Mouse (Mus musculus): ENCODE data around the gene Cdh15. TPM values are rescaled to one million over a fixed set of nuclear protein-coding genes. Genes with fewer than 3 reads are reported as not detected.

The Cdh15 gene
- total RNA-seq, 1 experiment, result 0.76 TPM

GRCm38 (mm10) chr8:122844161-122844560 lies 3.6 kb upstream of the Cdh15 start:
- Histone ChIP-seq H3K36me3 (ENCODE audit: control insufficient read depth, insufficient read depth, low read length, poor library complexity, severe bottlenecking) (no peaks in the 10 kb centered on the region), H3K9ac (ENCODE audit: insufficient read depth, low read depth, low read length, poor library complexity, severe bottlenecking) (no peak overlapping the region), H3K27ac (ENCODE audit: insufficient read depth, low read depth, low read length, poor library complexity, severe bottlenecking) (no peak overlapping the region), H3K9me3 (ENCODE audit: control insufficient read depth, insufficient read depth, low read depth, low read length) (no peaks in the 10 kb centered on the region), H3K4me3 (ENCODE audit: insufficient read depth in 1 of 2, low read depth in 1 of 2, low read length in 2 of 2, poor library complexity in 1 of 2, severe bottlenecking in 1 of 2) (no peak overlapping the region), H3K4me1 (ENCODE audit: control insufficient read depth in 2 of 2, insufficient read depth in 2 of 2, low read length in 2 of 2, poor library complexity in 1 of 2) (0 out of 4 replicates have a peak, but pooled peaks cover 0 to under 1% of the 10 kb centered on the region in 2 experiments)
- in situ Hi-C loops (cut with MboI; ENCODE audit: low sequenced_read_pairs in 2 of 2, unreplicated experiment in 2 of 2), result no loop called here
- TF ChIP-seq CHD2 (IDR thresholded peaks at IDR 0.05; ENCODE audit: low read depth, low read length), result no peak
- no peak for TF ChIP-seq ZC3H11A (IDR thresholded peaks at IDR 0.05; ENCODE audit: borderline replicate concordance, low read depth, low read length)
- TF ChIP-seq MAFK (IDR thresholded peaks at IDR 0.05; ENCODE audit: insufficient read depth, low read depth, low read length), result no peak
- no peak for TF ChIP-seq HCFC1 (IDR thresholded peaks at IDR 0.05; ENCODE audit: borderline replicate concordance, insufficient read depth, low read length)
- TF ChIP-seq ZNF384 (IDR thresholded peaks at IDR 0.05; ENCODE audit: low read depth, low read length), result no peak
- no peak for DNase-seq (ENCODE audit: low read depth, low spot score)

GRCm38 (mm10) chr8:122845662-122846061 lies 2.1 kb upstream of the Cdh15 start:
- TF ChIP-seq HCFC1 (IDR thresholded peaks at IDR 0.05; ENCODE audit: borderline replicate concordance, insufficient read depth, low read length) (no peak), CHD2 (IDR thresholded peaks at IDR 0.05; ENCODE audit: low read depth, low read length) (no peak), ZC3H11A (IDR thresholded peaks at IDR 0.05; ENCODE audit: borderline replicate concordance, low read depth, low read length) (no peak), ZNF384 (IDR thresholded peaks at IDR 0.05; ENCODE audit: low read depth, low read length) (no peak), MAFK (IDR thresholded peaks at IDR 0.05; ENCODE audit: insufficient read depth, low read depth, low read length) (no peak)
- Histone ChIP-seq H3K36me3 (ENCODE audit: control insufficient read depth, insufficient read depth, low read length, poor library complexity, severe bottlenecking) (no peaks in the 10 kb centered on the region), H3K9me3 (ENCODE audit: control insufficient read depth, insufficient read depth, low read depth, low read length) (no peaks in the 10 kb centered on the region), H3K4me1 (ENCODE audit: control insufficient read depth in 2 of 2, insufficient read depth in 2 of 2, low read length in 2 of 2, poor library complexity in 1 of 2) (0 out of 4 replicates have a peak, but pooled peaks cover 0 to 2% of the 10 kb centered on the region in 2 experiments), H3K4me3 (ENCODE audit: insufficient read depth in 1 of 2, low read depth in 1 of 2, low read length in 2 of 2, poor library complexity in 1 of 2, severe bottlenecking in 1 of 2) (no peak overlapping the region), H3K27ac (ENCODE audit: insufficient read depth, low read depth, low read length, poor library complexity, severe bottlenecking) (no peak overlapping the region), H3K9ac (ENCODE audit: insufficient read depth, low read depth, low read length, poor library complexity, severe bottlenecking) (no peak overlapping the region)
- in situ Hi-C loops (cut with MboI; ENCODE audit: low sequenced_read_pairs in 2 of 2, unreplicated experiment in 2 of 2), result no loop called here
- no peak for DNase-seq (ENCODE audit: low read depth, low spot score)

- Histone ChIP-seq H3K27ac (ENCODE audit: insufficient read depth, low read depth, low read length, poor library complexity, severe bottlenecking) (no peak overlapping the region), H3K9me3 (ENCODE audit: control insufficient read depth, insufficient read depth, low read depth, low read length) (no peaks in the 10 kb centered on the region), H3K4me3 (ENCODE audit: insufficient read depth in 1 of 2, low read depth in 1 of 2, low read length in 2 of 2, poor library complexity in 1 of 2, severe bottlenecking in 1 of 2) (no peak overlapping the region), H3K9ac (ENCODE audit: insufficient read depth, low read depth, low read length, poor library complexity, severe bottlenecking) (no peak overlapping the region), H3K4me1 (ENCODE audit: control insufficient read depth in 2 of 2, insufficient read depth in 2 of 2, low read length in 2 of 2, poor library complexity in 1 of 2) (peaks cover 0 to 2% of the 10 kb centered on the region in 2 experiments; a peak in 1 of 4 replicates), H3K36me3 (ENCODE audit: control insufficient read depth, insufficient read depth, low read length, poor library complexity, severe bottlenecking) (no peaks in the 10 kb centered on the region)
- in situ Hi-C loops (cut with MboI; ENCODE audit: low sequenced_read_pairs in 2 of 2, unreplicated experiment in 2 of 2), result no loop called here
- no peak for TF ChIP-seq CHD2 (IDR thresholded peaks at IDR 0.05; ENCODE audit: low read depth, low read length)
- TF ChIP-seq MAFK (IDR thresholded peaks at IDR 0.05; ENCODE audit: insufficient read depth, low read depth, low read length), result no peak
- TF ChIP-seq ZNF384 (IDR thresholded peaks at IDR 0.05; ENCODE audit: low read depth, low read length), result no peak
- no peak for TF ChIP-seq HCFC1 (IDR thresholded peaks at IDR 0.05; ENCODE audit: borderline replicate concordance, insufficient read depth, low read length)
- no peak for TF ChIP-seq ZC3H11A (IDR thresholded peaks at IDR 0.05; ENCODE audit: borderline replicate concordance, low read depth, low read length)
- DNase-seq (ENCODE audit: low read depth, low spot score), result no peak
These were observed 1.6 kb downstream of the Cdh15 start for GRCm38 (mm10) chr8:122849152-122849910.

- H3K36me3 ChIP-seq (ENCODE audit: control insufficient read depth, insufficient read depth, low read length, poor library complexity, severe bottlenecking), result no peaks in the 10 kb centered on the region
- DNase-seq (ENCODE audit: low read depth, low spot score), result no peak
- no peak overlapping the region for H3K9ac ChIP-seq (ENCODE audit: insufficient read depth, low read depth, low read length, poor library complexity, severe bottlenecking)
- no peak for TF ChIP-seq CHD2 (IDR thresholded peaks at IDR 0.05; ENCODE audit: low read depth, low read length)
- TF ChIP-seq MAFK (IDR thresholded peaks at IDR 0.05; ENCODE audit: insufficient read depth, low read depth, low read length), result no peak
- TF ChIP-seq HCFC1 (IDR thresholded peaks at IDR 0.05; ENCODE audit: borderline replicate concordance, insufficient read depth, low read length), result no peak
- no peak for TF ChIP-seq ZC3H11A (IDR thresholded peaks at IDR 0.05; ENCODE audit: borderline replicate concordance, low read depth, low read length)
- no peak for TF ChIP-seq ZNF384 (IDR thresholded peaks at IDR 0.05; ENCODE audit: low read depth, low read length)
- H3K4me3 ChIP-seq (ENCODE audit: insufficient read depth in 1 of 2, low read depth in 1 of 2, low read length in 2 of 2, poor library complexity in 1 of 2, severe bottlenecking in 1 of 2), result no peak overlapping the region
- H3K27ac ChIP-seq (ENCODE audit: insufficient read depth, low read depth, low read length, poor library complexity, severe bottlenecking), result no peak overlapping the region
- peaks cover 0 to 2% of the 10 kb centered on the region in 2 experiments; a peak in 1 of 4 replicates for H3K4me1 ChIP-seq (ENCODE audit: control insufficient read depth in 2 of 2, insufficient read depth in 2 of 2, low read length in 2 of 2, poor library complexity in 1 of 2)
- H3K9me3 ChIP-seq (ENCODE audit: control insufficient read depth, insufficient read depth, low read depth, low read length), result no peaks in the 10 kb centered on the region
- in situ Hi-C loops (cut with MboI; ENCODE audit: low sequenced_read_pairs in 2 of 2, unreplicated experiment in 2 of 2), result no loop called here
These were observed 3.0 kb downstream of the Cdh15 start for GRCm38 (mm10) chr8:122850641-122851240.
